Mouse (Mus musculus) liver, embryonic 18 days (tissue): ENCODE measurements around the gene Zxdb. TPM values are rescaled to one million over a fixed set of nuclear protein-coding genes. Genes with fewer than 3 reads are reported as not detected.

ENCODE experiments used
- polyA plus RNA-seq: library from polyadenylated mRNA; depleted of rRNA; stranded (reverse); fragments of >200 nt; gene quantifications from 2 replicates; pipeline ENCODE4 v1.2.3, GENCODE M21; 2012; rRNA removed

The Zxdb gene
- 1.0 and 1.1 TPM in 2 replicates for polyA plus RNA-seq

DNA sequence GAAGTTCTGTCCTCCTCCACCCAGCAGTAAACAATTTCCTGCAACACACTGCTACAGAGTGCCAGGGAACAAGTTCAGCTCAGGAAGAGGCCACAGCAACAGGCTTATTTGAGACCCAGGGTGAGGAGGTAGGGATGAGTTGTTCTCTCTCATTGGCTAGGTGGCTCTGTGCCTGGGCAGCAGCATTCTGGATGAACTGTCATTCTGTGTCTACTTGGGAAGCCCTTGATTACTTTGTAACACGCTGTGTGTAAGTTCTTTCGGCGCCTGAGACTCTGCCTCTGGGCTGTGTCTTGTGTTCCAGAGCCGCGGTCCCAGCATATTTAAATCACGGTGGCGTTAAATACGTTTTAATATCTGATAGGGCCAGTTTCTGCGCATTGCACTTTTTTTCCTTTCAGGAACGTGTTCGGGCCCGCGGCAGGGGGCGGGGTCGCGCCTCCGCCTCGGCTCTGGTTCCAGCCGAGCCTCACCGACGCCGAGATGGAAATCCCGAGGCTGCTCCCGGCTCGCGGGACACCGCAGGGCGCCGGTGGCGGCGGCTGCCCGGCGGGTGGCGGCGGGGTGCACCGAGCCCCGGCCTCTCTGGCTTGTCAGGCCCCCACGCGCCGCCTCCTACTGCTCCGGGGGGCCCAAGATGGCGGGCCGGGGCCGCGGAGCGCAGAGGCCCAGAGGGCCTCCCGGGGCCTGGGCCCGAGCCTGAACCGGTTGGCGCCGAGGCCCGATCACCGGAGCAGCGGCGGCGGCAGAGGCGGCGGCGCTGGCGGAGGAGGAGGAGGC lies at the start of gene Zxdb:
Zxdb (plus strand) TSS at position 378 of the 780 bp plus-strand sequence.

Other genes with a start within 250 kb of the Zxdb start
- 95.2 and 103 TPM in 2 replicates for gene Maged1, start 182.4 kb upstream of the Zxdb start, polyA plus RNA-seq
- 1.4 and 1.9 TPM in 2 replicates for gene Gspt2, start 88.5 kb upstream of the Zxdb start, polyA plus RNA-seq